Mouse (Mus musculus) midbrain, embryonic 12.5 days (tissue): ENCODE data around the gene Ttll11. TPM values are rescaled to one million over a fixed set of nuclear protein-coding genes. Genes with fewer than 3 reads are reported as not detected.

Source experiments
- ATAC-seq: fragments of 200-750 bp; cut with Nextera tagmentation; 2 replicates; pipeline ENCODE4 v1.8.0; 2017; ENCODE audit warnings: low read depth, moderate TSS enrichment, moderate library complexity; ENCODE audit not compliant: low FRiP score
- H3K27ac ChIP-seq: fragments of 300-500 bp; sonication (generic); replicated peaks from 2 replicates; pipeline ENCODE4 v1.5.1; 2016; ENCODE audit warnings: mild to moderate bottlenecking
- H3K27me3 ChIP-seq: fragments of 300-500 bp; sonication (generic); 2 replicates; pipeline ENCODE4 v1.6.1; 2016; ENCODE audit warnings: mild to moderate bottlenecking
- H3K36me3 ChIP-seq: fragments of 300-500 bp; sonication (generic); 2 replicates; pipeline ENCODE4 v1.6.1; 2016
- H3K4me1 ChIP-seq: fragments of 300-500 bp; sonication (generic); 2 replicates; pipeline ENCODE4 v1.6.1; 2016
- H3K4me2 ChIP-seq: fragments of 300-500 bp; sonication (generic); replicated peaks from 2 replicates; pipeline ENCODE4 v1.6.1; 2016; ENCODE audit warnings: mild to moderate bottlenecking, moderate library complexity
- H3K4me3 ChIP-seq: fragments of 300-500 bp; sonication (generic); 2 replicates; pipeline ENCODE4 v1.5.1; 2016; ENCODE audit warnings: mild to moderate bottlenecking
- H3K9ac ChIP-seq: fragments of 300-500 bp; sonication (generic); replicated peaks from 2 replicates; pipeline ENCODE4 v1.6.1; 2016; ENCODE audit warnings: mild to moderate bottlenecking, moderate library complexity
- H3K9me3 ChIP-seq: fragments of 300-500 bp; sonication (generic); 2 replicates; pipeline ENCODE4 v1.6.1; 2016; ENCODE audit warnings: mild to moderate bottlenecking
- WGBS: fragments of 180-500 bp; shearing (Covaris S2); methylation state at CpG from one replicate; pipeline ENCODE4 v1.1.7; 2016; 5-methylcytosine and 5-hydroxymethylcytosine counted together
- polyA plus RNA-seq: library from polyadenylated mRNA; unstranded; fragments of >200 nt; fragmentation: Nextera tagmentation; extraction: Ambion mirVana; gene quantifications from 2 replicates; pipeline ENCODE4 v1.2.1, GENCODE M21; 2016

Gene Ttll11
- polyA plus RNA-seq, 1 experiment from 2014 or later: 4.2 TPM

DNA sequence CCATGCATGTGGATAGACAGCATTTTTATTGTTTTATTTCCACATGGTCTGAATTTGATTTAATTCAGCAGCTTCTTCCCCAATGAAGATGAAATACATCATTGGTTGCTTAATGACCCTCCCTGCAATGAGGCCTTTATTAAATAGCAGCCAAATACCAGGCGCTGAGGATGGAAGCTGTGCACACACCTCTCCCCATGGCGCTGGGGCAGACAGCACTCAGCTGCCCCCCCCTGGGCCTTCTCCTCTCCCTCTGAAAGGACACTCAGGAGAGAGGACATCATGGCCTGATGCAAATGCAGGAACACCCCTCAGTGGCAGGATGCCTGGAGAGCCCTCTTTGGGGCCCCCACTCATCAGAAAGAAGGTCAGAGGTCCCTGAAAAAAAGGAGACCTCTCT lies 16.4 kb downstream of the Ttll11 start:
- WGBS: 77% methylated on average over 2 of the region's 2 CpGs
- H3K4me2 ChIP-seq: no peak overlapping the region
- no peaks in the 10 kb centered on the region for H3K27me3 ChIP-seq
- H3K36me3 ChIP-seq: no peaks in the 10 kb centered on the region
- H3K4me3 ChIP-seq: no peak overlapping the region
- H3K4me1 ChIP-seq: no peaks in the 10 kb centered on the region; the same call in 1 of the 2 replicates
- ATAC-seq: no peak
- no peak overlapping the region for H3K27ac ChIP-seq
- H3K9me3 ChIP-seq: no peaks in the 10 kb centered on the region
- H3K9ac ChIP-seq: no peak overlapping the region

GRCm38 (mm10) chr2:35961593-35962127 lies 18.1 kb downstream of the Ttll11 start:
- Histone ChIP-seq H3K27me3 (no peaks in the 10 kb centered on the region), H3K9me3 (no peaks in the 10 kb centered on the region), H3K36me3 (no peaks in the 10 kb centered on the region), H3K4me3 (no peak overlapping the region), H3K4me1 (peaks cover 2% of the 10 kb centered on the region; the same call in 1 of the 2 replicates), H3K27ac (no peak overlapping the region), H3K4me2 (no peak overlapping the region), H3K9ac (no peak overlapping the region)
- 84% methylated on average over 3 of the region's 3 CpGs for WGBS
- ATAC-seq: no peak

GRCm38 (mm10) chr2:35957471-35958140 lies 22.1 kb downstream of the Ttll11 start:
- Histone ChIP-seq H3K36me3 (no peaks in the 10 kb centered on the region), H3K9ac (no peak overlapping the region), H3K4me2 (no peak overlapping the region), H3K4me1 (0 out of 2 replicates have a peak, but pooled peaks cover 2% of the 10 kb centered on the region), H3K27me3 (no peaks in the 10 kb centered on the region), H3K27ac (no peak overlapping the region), H3K4me3 (no peak overlapping the region), H3K9me3 (no peaks in the 10 kb centered on the region)
- ATAC-seq: no peak
- WGBS: 77% methylated on average over 7 of the region's 7 CpGs

- Histone ChIP-seq H3K9me3 (no peaks in the 10 kb centered on the region), H3K27me3 (no peaks in the 10 kb centered on the region), H3K36me3 (no peaks in the 10 kb centered on the region), H3K27ac (no peak overlapping the region), H3K4me2 (no peak overlapping the region), H3K4me3 (no peak overlapping the region), H3K9ac (no peak overlapping the region), H3K4me1 (0 out of 2 replicates have a peak, but pooled peaks cover 6% of the 10 kb centered on the region)
- no peak for ATAC-seq
- 56% methylated on average over 5 of the region's 5 CpGs for WGBS
Observed at GRCm38 (mm10) chr2:35955211-35955610, 24.5 kb downstream of the Ttll11 start.

GRCm38 (mm10) chr2:35952187-35952958 lies 27.3 kb downstream of the Ttll11 start:
- H3K9ac ChIP-seq: no peak overlapping the region
- H3K9me3 ChIP-seq: no peaks in the 10 kb centered on the region
- 0 out of 2 replicates have a peak, but pooled peaks cover 4% of the 10 kb centered on the region for H3K4me1 ChIP-seq
- no peaks in the 10 kb centered on the region for H3K27me3 ChIP-seq
- no peak overlapping the region for H3K4me2 ChIP-seq
- no peak overlapping the region for H3K4me3 ChIP-seq
- H3K36me3 ChIP-seq: no peaks in the 10 kb centered on the region
- H3K27ac ChIP-seq: no peak overlapping the region
- no peak for ATAC-seq
- WGBS: 71% methylated on average over 16 of the region's 16 CpGs

- WGBS: 82% methylated on average over 4 of the region's 4 CpGs
- no peaks in the 10 kb centered on the region for H3K36me3 ChIP-seq
- ATAC-seq: no peak
Observed at GRCm38 (mm10) chr2:35944896-35945295, 34.8 kb downstream of the Ttll11 start.

DNA sequence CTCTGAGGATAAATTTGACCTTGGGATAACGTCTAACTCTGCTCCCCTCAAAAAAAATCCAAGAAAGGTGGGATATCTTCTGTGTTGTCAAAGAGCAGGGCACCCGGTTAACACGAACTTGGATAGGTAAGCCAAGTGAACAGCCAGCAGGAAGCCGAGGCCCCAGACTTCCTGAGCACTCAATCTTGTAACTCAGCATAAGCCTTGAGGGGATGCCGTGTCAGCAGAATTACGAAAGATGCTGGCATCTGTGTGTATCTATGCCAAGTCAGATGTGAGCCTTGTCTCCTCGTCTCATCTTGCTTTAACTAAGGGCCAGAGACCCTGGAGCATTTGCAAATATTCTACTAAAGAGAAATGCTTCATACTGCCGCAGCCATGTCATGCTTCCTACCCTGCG lies 36.8 kb downstream of the Ttll11 start:
- H3K4me2 ChIP-seq: no peak overlapping the region
- no peak overlapping the region for H3K4me3 ChIP-seq
- WGBS: 90% methylated on average over 9 of the region's 9 CpGs

More at GRCm38 (mm10) chr2:35944896-35945295, 34.8 kb downstream of the Ttll11 start:
- Histone ChIP-seq H3K9me3 (no peaks in the 10 kb centered on the region), H3K27me3 (no peaks in the 10 kb centered on the region), H3K4me3 (no peak overlapping the region), H3K27ac (no peak overlapping the region), H3K4me1 (peaks cover 2% of the 10 kb centered on the region; the same call in 1 of the 2 replicates), H3K4me2 (no peak overlapping the region), H3K9ac (no peak overlapping the region)

DNA sequence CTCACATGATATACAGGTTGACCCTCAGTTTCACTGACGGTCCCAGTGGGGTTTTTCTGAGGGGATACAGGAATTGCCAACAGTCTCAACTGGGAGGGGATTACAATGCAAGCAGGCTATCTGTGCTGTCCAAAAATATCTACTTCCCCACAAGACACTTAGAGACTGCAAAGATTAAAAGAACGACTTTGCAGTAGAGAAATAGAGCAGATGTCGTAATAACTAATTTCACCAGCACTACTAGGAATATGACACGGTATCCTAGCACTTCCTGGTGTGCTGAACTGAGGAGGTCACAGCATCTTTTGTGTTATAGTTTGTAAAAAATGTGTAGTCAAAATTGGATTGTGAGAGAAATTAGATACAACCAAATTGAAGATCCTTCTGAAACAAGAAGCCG lies 44.7 kb downstream of the Ttll11 start:
- no peak for ATAC-seq
- no peak overlapping the region for H3K4me2 ChIP-seq
- H3K27ac ChIP-seq: no peak overlapping the region
- H3K9me3 ChIP-seq: no peaks in the 10 kb centered on the region
- no peak overlapping the region for H3K9ac ChIP-seq
- H3K4me3 ChIP-seq: no peak overlapping the region
- H3K36me3 ChIP-seq: no peaks in the 10 kb centered on the region
- WGBS: 86% methylated on average over 5 of the region's 5 CpGs
- no peaks in the 10 kb centered on the region for H3K4me1 ChIP-seq
- H3K27me3 ChIP-seq: no peaks in the 10 kb centered on the region

More for the DNA sequence above, 36.8 kb downstream of the Ttll11 start:
- no peak overlapping the region for H3K9ac ChIP-seq
- H3K27me3 ChIP-seq: no peaks in the 10 kb centered on the region
- no peak for ATAC-seq
- H3K36me3 ChIP-seq: no peaks in the 10 kb centered on the region
- H3K4me1 ChIP-seq: peaks cover 2% of the 10 kb centered on the region; the same call in 1 of the 2 replicates
- H3K9me3 ChIP-seq: no peaks in the 10 kb centered on the region
- H3K27ac ChIP-seq: no peak overlapping the region

DNA sequence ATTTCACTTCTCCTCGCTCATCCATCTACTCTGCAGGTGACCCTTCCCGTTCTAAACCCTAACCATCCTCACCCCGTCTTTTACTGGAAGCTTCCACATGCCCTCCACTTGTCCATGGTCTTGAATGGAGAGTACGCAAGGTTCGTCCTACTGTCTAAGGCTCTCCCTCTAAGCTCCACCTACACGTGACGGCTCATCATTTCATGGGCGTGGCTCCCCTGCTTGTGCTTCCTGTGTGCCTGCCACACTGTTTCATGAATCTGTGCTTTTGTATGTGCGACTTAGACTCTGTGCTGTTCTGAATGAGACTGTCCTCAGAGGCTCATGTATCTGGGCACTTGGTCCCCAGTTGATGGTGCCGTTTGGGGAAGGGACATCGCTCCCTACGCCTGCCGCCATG lies 46.6 kb downstream of the Ttll11 start:
- ATAC-seq: no peak
- no peak overlapping the region for H3K27ac ChIP-seq
- no peaks in the 10 kb centered on the region for H3K36me3 ChIP-seq
- 95% methylated on average over 13 of the region's 13 CpGs for WGBS
- H3K9me3 ChIP-seq: no peaks in the 10 kb centered on the region
- H3K4me2 ChIP-seq: no peak overlapping the region
- H3K27me3 ChIP-seq: no peaks in the 10 kb centered on the region
- H3K9ac ChIP-seq: no peak overlapping the region
- H3K4me1 ChIP-seq: no peaks in the 10 kb centered on the region
- H3K4me3 ChIP-seq: no peak overlapping the region

DNA sequence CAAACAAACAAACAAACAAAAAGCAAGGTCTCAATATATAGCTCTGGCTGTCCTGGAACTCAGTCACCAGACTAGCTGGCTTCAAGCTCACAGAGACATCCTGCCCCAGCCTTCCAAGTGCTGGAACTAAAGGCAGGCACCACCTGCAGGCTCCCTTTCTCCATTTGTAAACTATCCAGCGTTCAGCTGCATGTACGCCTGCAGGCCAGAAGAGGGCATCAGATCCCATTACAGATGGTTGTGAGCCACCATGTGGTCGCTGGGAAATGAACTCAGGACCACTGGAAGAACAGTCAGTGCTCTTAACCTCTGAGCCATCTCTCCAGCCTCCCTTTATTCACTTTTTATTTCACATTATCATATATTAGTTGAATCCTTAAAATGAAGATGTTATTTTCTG lies 48.1 kb downstream of the Ttll11 start:
- WGBS: 70% methylated on average over 3 of the region's 3 CpGs
- no peak overlapping the region for H3K4me2 ChIP-seq

DNA sequence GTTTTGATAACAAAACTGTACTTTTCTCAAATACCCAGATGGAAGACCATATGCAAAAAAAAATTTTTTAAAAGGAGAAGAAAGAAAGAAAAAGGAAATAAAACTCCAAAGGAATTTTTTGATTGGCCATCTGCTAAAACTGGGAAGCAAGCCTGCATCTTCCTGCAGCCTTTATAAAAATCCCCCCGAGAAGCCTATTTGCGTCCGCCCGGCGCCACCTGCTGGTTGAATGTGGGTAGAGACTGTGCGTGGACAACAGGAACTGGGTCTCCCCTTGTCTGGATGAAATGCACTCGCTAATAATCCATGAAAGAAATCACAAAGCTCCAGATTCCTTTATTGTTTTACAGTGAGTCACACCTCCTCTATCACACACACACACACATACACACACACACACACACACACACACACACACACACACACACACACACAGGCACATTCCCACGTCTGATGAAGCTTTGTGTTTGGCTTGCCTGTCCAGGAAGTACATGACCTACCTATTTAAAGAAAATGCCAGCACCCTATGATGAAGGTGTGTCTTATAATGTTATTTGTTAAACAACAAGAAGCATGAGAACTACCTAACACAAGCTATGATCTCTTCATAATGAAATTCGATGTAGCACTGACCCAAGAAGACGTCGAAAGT lies 49.1 kb downstream of the Ttll11 start:
- Histone ChIP-seq H3K4me3 (no peak overlapping the region), H3K9me3 (no peaks in the 10 kb centered on the region), H3K4me1 (no peaks in the 10 kb centered on the region), H3K27me3 (no peaks in the 10 kb centered on the region), H3K27ac (no peak overlapping the region), H3K9ac (no peak overlapping the region), H3K4me2 (no peak overlapping the region), H3K36me3 (no peaks in the 10 kb centered on the region)
- WGBS: 35% methylated on average over 11 of the region's 11 CpGs
- ATAC-seq: no peak

More for the DNA sequence above, 48.1 kb downstream of the Ttll11 start:
- no peak for ATAC-seq
- Histone ChIP-seq H3K27me3 (no peaks in the 10 kb centered on the region), H3K9me3 (no peaks in the 10 kb centered on the region), H3K4me1 (no peaks in the 10 kb centered on the region), H3K36me3 (no peaks in the 10 kb centered on the region), H3K27ac (no peak overlapping the region), H3K4me3 (no peak overlapping the region), H3K9ac (no peak overlapping the region)

- Histone ChIP-seq H3K4me3 (no peak overlapping the region), H3K9ac (no peak overlapping the region), H3K4me1 (no peaks in the 10 kb centered on the region), H3K4me2 (no peak overlapping the region), H3K27me3 (no peaks in the 10 kb centered on the region), H3K36me3 (no peaks in the 10 kb centered on the region), H3K9me3 (no peaks in the 10 kb centered on the region), H3K27ac (no peak overlapping the region)
- ATAC-seq: no peak
- WGBS: 85% methylated on average over 6 of the region's 6 CpGs
Observed at GRCm38 (mm10) chr2:35928133-35928532, 51.6 kb downstream of the Ttll11 start.
